Mouse (Mus musculus): ENCODE measurements around the gene Mpp1.

The Mpp1 gene

GRCm38 (mm10) chrX:75083982-75084773, 46.6 kb downstream of the Mpp1 start:
- no peak for DNase-seq (ENCODE audit: low read depth, low spot score)

- DNase-seq (ENCODE audit: low read depth, low spot score): no peak
Measured at GRCm38 (mm10) chrX:75082351-75082750, 48.5 kb downstream of the Mpp1 start.
